Mouse (Mus musculus): ENCODE data around the gene Ttc7. TPM values are rescaled to one million over a fixed set of nuclear protein-coding genes. Genes with fewer than 3 reads are reported as not detected.

Ttc7 gene
- polyA plus RNA-seq, 1 experiment from 2014 or later: 3.6 TPM

GRCm38 (mm10) chr17:87352106-87352897, 69.6 kb downstream of the Ttc7 start:
- Histone ChIP-seq H3K4me1 (peaks cover 88% of the 10 kb centered on the region), H3K9me3 (replicated peaks) (no peaks in the 10 kb centered on the region), H3K36me3 (no peaks in the 10 kb centered on the region), H3K27ac (peak overlapping the region; percentile 80), H3K27me3 (ENCODE audit: low read depth, poor library complexity, severe bottlenecking) (no peaks in the 10 kb centered on the region; the same call in 1 of the 2 replicates), H3K4me3 (peak overlapping the region; percentile 4)
- DNase-seq (ENCODE audit: low spot score): peak; percentile 74
- 14% methylated on average over 16 of the region's 16 CpGs for WGBS

DNA sequence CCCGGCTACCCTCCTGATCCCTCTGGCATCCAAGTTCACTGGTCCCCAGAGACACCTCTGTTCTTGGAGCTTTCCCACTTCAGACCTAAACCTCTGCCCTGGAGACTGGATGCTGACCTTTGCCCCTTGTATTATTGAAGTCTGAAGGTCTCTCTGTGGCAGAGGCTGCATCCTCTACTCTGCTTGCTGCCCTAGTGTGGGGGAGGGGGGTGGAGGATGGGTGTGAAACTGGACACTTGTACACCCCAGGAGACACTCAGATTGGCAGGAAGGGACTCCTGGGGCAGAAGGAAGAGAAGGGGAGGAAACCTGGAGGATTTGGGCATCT, 70.2 kb downstream of the Ttc7 start:
- Histone ChIP-seq H3K27ac (peak overlapping the region; percentile 80), H3K4me3 (peak overlapping the region; percentile 4; the same call in 1 of the 2 replicates), H3K4me1 (peaks cover 91% of the 10 kb centered on the region), H3K27me3 (ENCODE audit: low read depth, poor library complexity, severe bottlenecking) (no peaks in the 10 kb centered on the region; the same call in 1 of the 2 replicates), H3K9me3 (replicated peaks) (no peaks in the 10 kb centered on the region), H3K36me3 (no peaks in the 10 kb centered on the region)
- 8% methylated on average over 1 of the region's 1 CpGs for WGBS
- DNase-seq (ENCODE audit: low spot score): no peak

DNA sequence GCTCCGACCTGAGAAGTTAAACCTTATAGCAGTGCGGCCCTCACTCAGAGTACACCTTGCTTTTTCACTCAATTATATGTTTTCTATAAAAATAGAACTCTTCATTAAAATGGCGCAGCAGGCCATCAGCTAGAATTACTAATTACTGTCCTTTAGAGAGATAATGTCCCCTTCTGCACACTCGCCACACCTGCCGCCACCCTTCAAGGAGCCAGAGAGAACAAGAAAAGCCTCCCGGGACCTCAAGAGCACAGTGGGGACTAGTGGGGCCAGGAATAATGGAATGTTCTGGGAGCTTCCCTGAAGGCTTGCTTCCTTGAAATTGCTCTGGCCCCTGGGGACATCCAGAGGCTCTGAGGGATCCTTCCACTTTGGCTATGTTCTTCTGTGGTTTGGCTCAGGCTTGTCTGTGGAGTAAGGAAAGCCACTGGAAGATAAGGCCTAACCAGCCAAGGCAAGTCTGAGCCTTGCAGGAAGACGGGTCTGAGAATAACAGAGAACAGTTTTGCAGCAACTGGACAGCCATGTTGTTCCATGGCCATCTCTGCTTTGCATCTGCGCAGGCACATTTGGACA, 71.1 kb downstream of the Ttc7 start:
- Histone ChIP-seq H3K27ac (peak overlapping the region; percentile 50), H3K4me3 (no peak overlapping the region), H3K36me3 (no peaks in the 10 kb centered on the region), H3K27me3 (ENCODE audit: low read depth, poor library complexity, severe bottlenecking) (no peaks in the 10 kb centered on the region; the same call in 1 of the 2 replicates), H3K9me3 (replicated peaks) (no peaks in the 10 kb centered on the region), H3K4me1 (peaks cover 87% of the 10 kb centered on the region)
- 86% methylated on average over 8 of the region's 8 CpGs for WGBS
- DNase-seq (ENCODE audit: low spot score): no peak

DNA sequence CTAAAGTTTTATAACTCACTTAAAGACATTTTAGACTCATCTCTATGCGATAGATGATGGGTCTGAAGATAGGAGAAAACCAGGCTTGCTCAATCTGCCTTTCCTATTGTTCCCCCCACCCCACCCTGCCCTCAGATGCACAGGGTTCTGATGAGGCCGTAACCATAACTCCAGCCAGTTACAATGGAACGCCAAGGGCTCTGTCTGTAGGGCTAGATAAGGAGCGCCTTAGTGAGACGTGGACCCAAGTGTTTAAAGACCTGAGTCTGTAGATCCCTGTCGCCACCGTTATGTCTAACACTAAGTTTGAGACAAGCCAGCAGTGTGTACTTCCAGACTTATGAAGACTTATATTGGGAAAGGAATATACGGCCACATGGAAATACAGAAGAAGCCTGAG, 72.8 kb downstream of the Ttc7 start:
- H3K36me3 ChIP-seq: no peaks in the 10 kb centered on the region
- H3K27ac ChIP-seq: no peak overlapping the region
- WGBS: 88% methylated on average over 8 of the region's 8 CpGs
- H3K9me3 ChIP-seq (replicated peaks): no peaks in the 10 kb centered on the region
- no peaks in the 10 kb centered on the region; the same call in 1 of the 2 replicates for H3K27me3 ChIP-seq (ENCODE audit: low read depth, poor library complexity, severe bottlenecking)
- no peak overlapping the region for H3K4me3 ChIP-seq
- peaks cover 80% of the 10 kb centered on the region for H3K4me1 ChIP-seq
- no peak for DNase-seq (ENCODE audit: low spot score)

DNA sequence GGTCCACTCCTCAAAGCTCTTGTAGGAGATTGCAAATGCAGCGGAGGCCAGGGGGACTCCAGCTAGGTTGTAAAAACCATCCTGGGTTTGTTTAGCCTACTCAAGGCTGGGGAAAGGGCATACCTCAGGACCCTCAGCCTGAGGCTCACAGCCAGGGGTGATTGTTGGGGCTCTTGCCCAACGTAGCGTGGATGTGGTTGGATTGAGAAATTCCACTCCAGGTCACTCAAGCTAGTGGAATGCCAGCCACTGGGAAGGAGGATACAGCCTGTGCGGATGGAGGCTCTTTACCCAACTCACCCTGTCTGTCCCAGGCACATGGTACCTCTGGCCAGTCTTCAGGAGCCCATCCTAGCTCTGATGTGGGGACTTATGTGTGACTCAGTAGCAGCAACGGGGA, 73.6 kb downstream of the Ttc7 start:
- Histone ChIP-seq H3K4me3 (no peak overlapping the region), H3K4me1 (peaks cover 80% of the 10 kb centered on the region), H3K9me3 (replicated peaks) (no peaks in the 10 kb centered on the region), H3K36me3 (no peaks in the 10 kb centered on the region), H3K27me3 (ENCODE audit: low read depth, poor library complexity, severe bottlenecking) (no peaks in the 10 kb centered on the region; the same call in 1 of the 2 replicates), H3K27ac (peak overlapping the region; percentile 48; the same call in 1 of the 2 replicates)
- DNase-seq (ENCODE audit: low spot score): no peak
- WGBS: 85% methylated on average over 5 of the region's 5 CpGs

- WGBS: 84% methylated on average over 9 of the region's 9 CpGs
These were observed 74.8 kb downstream of the Ttc7 start for GRCm38 (mm10) chr17:87357506-87357905.

DNA sequence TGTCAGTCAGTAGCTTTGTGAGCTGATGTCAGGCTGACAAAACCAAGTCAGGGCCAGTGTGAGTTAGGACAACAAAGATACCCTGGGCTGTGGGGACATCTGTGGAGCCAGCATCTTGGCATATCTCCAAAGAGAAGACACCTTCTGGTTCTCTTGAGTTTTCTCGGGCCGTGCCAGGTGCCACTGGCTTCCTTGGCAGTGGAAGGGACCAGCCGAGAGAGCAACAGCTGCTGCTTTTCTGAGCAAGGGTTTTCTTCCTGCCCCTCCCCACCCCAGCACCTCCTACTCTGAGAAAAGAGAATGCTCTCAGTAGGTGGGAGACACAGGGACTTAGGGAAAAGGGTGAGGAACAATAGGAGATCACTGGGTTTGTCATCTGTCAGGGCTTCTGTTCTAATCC, 78.4 kb downstream of the Ttc7 start:
- WGBS: 58% methylated on average over 3 of the region's 3 CpGs
- no peak overlapping the region for H3K4me3 ChIP-seq
- no peaks in the 10 kb centered on the region for H3K9me3 ChIP-seq (replicated peaks)
- H3K36me3 ChIP-seq: no peaks in the 10 kb centered on the region
- H3K27me3 ChIP-seq (ENCODE audit: low read depth, poor library complexity, severe bottlenecking): no peaks in the 10 kb centered on the region; the same call in 1 of the 2 replicates
- H3K27ac ChIP-seq: 0 out of 2 replicates have a peak overlapping the region, but pooled peaks have one; percentile 17
- no peak for DNase-seq (ENCODE audit: low spot score)
- peaks cover 58% of the 10 kb centered on the region for H3K4me1 ChIP-seq

More at GRCm38 (mm10) chr17:87357506-87357905, 74.8 kb downstream of the Ttc7 start:
- H3K27me3 ChIP-seq (ENCODE audit: low read depth, poor library complexity, severe bottlenecking): no peaks in the 10 kb centered on the region; the same call in 1 of the 2 replicates
- H3K9me3 ChIP-seq (replicated peaks): no peaks in the 10 kb centered on the region
- H3K36me3 ChIP-seq: no peaks in the 10 kb centered on the region
- peaks cover 72% of the 10 kb centered on the region for H3K4me1 ChIP-seq
- H3K4me3 ChIP-seq: no peak overlapping the region
- no peak overlapping the region for H3K27ac ChIP-seq
- DNase-seq (ENCODE audit: low spot score): no peak

GRCm38 (mm10) chr17:87364108-87364507, 81.4 kb downstream of the Ttc7 start:
- Histone ChIP-seq H3K4me1 (peaks cover 70% of the 10 kb centered on the region), H3K36me3 (no peaks in the 10 kb centered on the region), H3K27ac (no peak overlapping the region; the same call in 1 of the 2 replicates), H3K27me3 (ENCODE audit: low read depth, poor library complexity, severe bottlenecking) (no peaks in the 10 kb centered on the region; the same call in 1 of the 2 replicates), H3K9me3 (replicated peaks) (no peaks in the 10 kb centered on the region), H3K4me3 (no peak overlapping the region)
- 94% methylated on average over 15 of the region's 15 CpGs for WGBS
- DNase-seq (ENCODE audit: low spot score): no peak

GRCm38 (mm10) chr17:87365268-87365667, 82.6 kb downstream of the Ttc7 start:
- Histone ChIP-seq H3K27me3 (ENCODE audit: low read depth, poor library complexity, severe bottlenecking) (no peaks in the 10 kb centered on the region; the same call in 1 of the 2 replicates), H3K4me1 (peaks cover 74% of the 10 kb centered on the region), H3K4me3 (no peak overlapping the region), H3K36me3 (no peaks in the 10 kb centered on the region), H3K27ac (peak overlapping the region; percentile 37; the same call in 1 of the 2 replicates), H3K9me3 (replicated peaks) (no peaks in the 10 kb centered on the region)
- 67% methylated on average over 8 of the region's 8 CpGs for WGBS
- no peak for DNase-seq (ENCODE audit: low spot score)

DNA sequence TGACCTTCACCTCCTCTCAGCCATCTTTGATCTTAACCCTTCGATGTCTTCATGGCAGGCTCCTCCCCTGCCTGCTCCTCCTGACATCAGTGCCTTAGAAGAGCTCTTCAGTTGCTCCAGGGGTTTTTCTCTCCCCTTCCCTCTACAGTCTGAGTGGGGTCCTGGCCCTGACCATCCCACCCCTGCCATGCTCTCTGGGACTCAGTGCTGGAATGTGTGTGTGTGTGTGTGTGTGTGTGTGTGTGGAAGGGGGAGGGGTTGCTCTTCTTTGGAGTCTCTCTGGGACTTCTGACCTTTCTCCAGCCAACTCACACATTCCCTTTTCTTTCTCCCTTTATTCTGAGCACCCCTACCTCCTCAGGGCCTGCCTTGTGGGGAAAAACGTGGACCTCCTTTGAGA, 83.8 kb downstream of the Ttc7 start:
- no peaks in the 10 kb centered on the region for H3K36me3 ChIP-seq
- 14% methylated on average over 2 of the region's 2 CpGs for WGBS
- no peak for DNase-seq (ENCODE audit: low spot score)
- peaks cover 69% of the 10 kb centered on the region for H3K4me1 ChIP-seq
- H3K9me3 ChIP-seq (replicated peaks): no peaks in the 10 kb centered on the region
- peak overlapping the region; percentile 61 for H3K27ac ChIP-seq
- no peak overlapping the region for H3K4me3 ChIP-seq
- H3K27me3 ChIP-seq (ENCODE audit: low read depth, poor library complexity, severe bottlenecking): no peaks in the 10 kb centered on the region; the same call in 1 of the 2 replicates

GRCm38 (mm10) chr17:87367228-87367627, 84.5 kb downstream of the Ttc7 start:
- no peaks in the 10 kb centered on the region for H3K9me3 ChIP-seq (replicated peaks)
- H3K4me1 ChIP-seq: peaks cover 67% of the 10 kb centered on the region
- DNase-seq (ENCODE audit: low spot score): no peak
- H3K36me3 ChIP-seq: no peaks in the 10 kb centered on the region
- 30% methylated on average over 4 of the region's 4 CpGs for WGBS
- H3K4me3 ChIP-seq: no peak overlapping the region
- H3K27ac ChIP-seq: peak overlapping the region; percentile 61
- H3K27me3 ChIP-seq (ENCODE audit: low read depth, poor library complexity, severe bottlenecking): no peaks in the 10 kb centered on the region

DNA sequence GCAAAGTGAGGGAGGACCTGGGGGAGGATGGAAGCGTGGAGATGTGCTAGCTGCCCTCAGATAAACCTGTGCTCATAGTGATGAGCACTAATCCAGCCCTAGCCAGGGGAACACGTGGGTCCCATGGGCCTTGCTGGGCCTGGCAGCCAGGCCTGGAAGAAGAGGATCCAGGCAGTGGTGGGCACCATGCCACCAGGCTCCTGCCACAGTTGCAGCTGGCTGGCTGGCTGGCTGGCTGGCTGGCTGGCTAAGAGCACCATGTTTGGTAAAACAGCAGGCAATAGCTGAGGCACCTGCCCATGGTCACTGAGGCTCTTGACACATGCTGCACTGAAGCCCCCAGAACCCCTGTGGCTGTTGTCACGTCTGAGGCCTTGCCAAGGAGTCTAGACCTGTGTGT, 85.0 kb downstream of the Ttc7 start:
- no peak overlapping the region for H3K4me3 ChIP-seq
- peaks cover 67% of the 10 kb centered on the region for H3K4me1 ChIP-seq
- no peaks in the 10 kb centered on the region for H3K36me3 ChIP-seq
- no peaks in the 10 kb centered on the region for H3K9me3 ChIP-seq (replicated peaks)
- H3K27me3 ChIP-seq (ENCODE audit: low read depth, poor library complexity, severe bottlenecking): no peaks in the 10 kb centered on the region
- peak overlapping the region; percentile 37; the same call in 1 of the 2 replicates for H3K27ac ChIP-seq
- WGBS: 62% methylated on average over 3 of the region's 3 CpGs
- no peak for DNase-seq (ENCODE audit: low spot score)

DNA sequence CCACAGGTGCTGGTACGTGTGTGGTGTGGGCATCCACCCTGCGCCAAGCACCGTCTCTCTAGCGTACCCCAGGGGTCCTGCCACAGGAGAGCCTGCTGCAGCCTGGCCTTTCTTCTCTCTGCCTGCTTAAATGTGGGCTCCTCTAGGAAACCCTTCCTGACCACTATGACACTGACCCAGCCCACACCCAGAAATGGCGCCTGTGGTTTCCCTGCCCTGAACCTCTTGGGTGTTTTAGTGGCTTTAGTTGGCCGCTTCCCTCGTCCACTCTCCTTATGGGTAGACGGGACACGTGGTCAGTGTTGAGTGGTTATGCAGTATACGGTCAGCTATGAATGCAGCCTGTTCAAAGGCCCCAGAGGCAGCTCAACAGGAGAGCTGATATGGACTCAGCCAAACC, 85.8 kb downstream of the Ttc7 start:
- peaks cover 64% of the 10 kb centered on the region for H3K4me1 ChIP-seq
- WGBS: 84% methylated on average over 10 of the region's 10 CpGs
- H3K27me3 ChIP-seq (ENCODE audit: low read depth, poor library complexity, severe bottlenecking): no peaks in the 10 kb centered on the region
- peak overlapping the region; percentile 37; the same call in 1 of the 2 replicates for H3K27ac ChIP-seq
- no peaks in the 10 kb centered on the region for H3K9me3 ChIP-seq (replicated peaks)
- H3K4me3 ChIP-seq: no peak overlapping the region
- no peak for DNase-seq (ENCODE audit: low spot score)
- H3K36me3 ChIP-seq: no peaks in the 10 kb centered on the region

All from limb, embryonic 10.5 days (tissue).